Mouse (Mus musculus): ENCODE data around the gene Mgat5. TPM values are rescaled to one million over a fixed set of nuclear protein-coding genes. Genes with fewer than 3 reads are reported as not detected.

Mgat5 gene
- polyA plus RNA-seq, 1 experiment from 2014 or later = 4.6 TPM

- Histone ChIP-seq H3K27me3 (ENCODE audit: insufficient read depth, low read length) (no peaks in the 10 kb centered on the region), H3K9ac (ENCODE audit: low read depth, low read length) (no peak overlapping the region), H3K4me1 (replicated peaks; ENCODE audit: insufficient read depth, low read length) (no peaks in the 10 kb centered on the region), H3K27ac (no peak overlapping the region), H3K4me3 (replicated peaks; ENCODE audit: low read depth, low read length) (no peak overlapping the region), H3K9me3 (replicated peaks; ENCODE audit: low read length) (no peaks in the 10 kb centered on the region), H3K4me2 (ENCODE audit: low read length) (no peak overlapping the region), H3K36me3 (ENCODE audit: insufficient read depth, low read length) (0 out of 2 replicates have a peak, but pooled peaks cover 4% of the 10 kb centered on the region)
- ATAC-seq (replicated peaks; ENCODE audit: low FRiP score, low read depth) (no peak), DNase-seq (ENCODE audit: low spot score) (no peak)
- 67% methylated on average over 6 of the region's 6 CpGs for WGBS
- TF ChIP-seq CTCF (IDR thresholded peaks at IDR 0.05; ENCODE audit: low read depth) = no peak
These were observed 115.0 kb downstream of the Mgat5 start for GRCm38 (mm10) chr1:127319768-127320167.

- no peak overlapping the region for H3K4me2 ChIP-seq (ENCODE audit: low read length)
- H3K36me3 ChIP-seq (ENCODE audit: insufficient read depth, low read length) = 0 out of 2 replicates have a peak, but pooled peaks cover 4% of the 10 kb centered on the region
- ATAC-seq (replicated peaks; ENCODE audit: low FRiP score, low read depth) (no peak), DNase-seq (ENCODE audit: low spot score) (no peak)
- no peak overlapping the region for H3K27ac ChIP-seq
- H3K27me3 ChIP-seq (ENCODE audit: insufficient read depth, low read length) = no peaks in the 10 kb centered on the region
- WGBS = 66% methylated on average over 10 of the region's 10 CpGs
- TF ChIP-seq CTCF (IDR thresholded peaks at IDR 0.05; ENCODE audit: low read depth) = no peak
- H3K4me1 ChIP-seq (replicated peaks; ENCODE audit: insufficient read depth, low read length) = no peaks in the 10 kb centered on the region
- H3K4me3 ChIP-seq (replicated peaks; ENCODE audit: low read depth, low read length) = no peak overlapping the region
- H3K9ac ChIP-seq (ENCODE audit: low read depth, low read length) = no peak overlapping the region
- no peaks in the 10 kb centered on the region for H3K9me3 ChIP-seq (replicated peaks; ENCODE audit: low read length)
These were observed 116.1 kb downstream of the Mgat5 start for GRCm38 (mm10) chr1:127320956-127321355.

GRCm38 (mm10) chr1:127321638-127322037 lies 116.8 kb downstream of the Mgat5 start:
- TF ChIP-seq CTCF (IDR thresholded peaks at IDR 0.05; ENCODE audit: low read depth) = no peak
- 32% methylated on average over 3 of the region's 3 CpGs for WGBS
- H3K9me3 ChIP-seq (replicated peaks; ENCODE audit: low read length) = no peaks in the 10 kb centered on the region
- DNase-seq (ENCODE audit: low spot score) (no peak), ATAC-seq (replicated peaks; ENCODE audit: low FRiP score, low read depth) (no peak)
- 0 out of 2 replicates have a peak, but pooled peaks cover 4% of the 10 kb centered on the region for H3K36me3 ChIP-seq (ENCODE audit: insufficient read depth, low read length)
- H3K27me3 ChIP-seq (ENCODE audit: insufficient read depth, low read length) = no peaks in the 10 kb centered on the region
- H3K4me2 ChIP-seq (ENCODE audit: low read length) = no peak overlapping the region
- H3K27ac ChIP-seq = peak overlapping the region; percentile 19; the same call in 1 of the 2 replicates
- H3K4me3 ChIP-seq (replicated peaks; ENCODE audit: low read depth, low read length) = no peak overlapping the region
- no peaks in the 10 kb centered on the region for H3K4me1 ChIP-seq (replicated peaks; ENCODE audit: insufficient read depth, low read length)
- H3K9ac ChIP-seq (ENCODE audit: low read depth, low read length) = no peak overlapping the region

DNA sequence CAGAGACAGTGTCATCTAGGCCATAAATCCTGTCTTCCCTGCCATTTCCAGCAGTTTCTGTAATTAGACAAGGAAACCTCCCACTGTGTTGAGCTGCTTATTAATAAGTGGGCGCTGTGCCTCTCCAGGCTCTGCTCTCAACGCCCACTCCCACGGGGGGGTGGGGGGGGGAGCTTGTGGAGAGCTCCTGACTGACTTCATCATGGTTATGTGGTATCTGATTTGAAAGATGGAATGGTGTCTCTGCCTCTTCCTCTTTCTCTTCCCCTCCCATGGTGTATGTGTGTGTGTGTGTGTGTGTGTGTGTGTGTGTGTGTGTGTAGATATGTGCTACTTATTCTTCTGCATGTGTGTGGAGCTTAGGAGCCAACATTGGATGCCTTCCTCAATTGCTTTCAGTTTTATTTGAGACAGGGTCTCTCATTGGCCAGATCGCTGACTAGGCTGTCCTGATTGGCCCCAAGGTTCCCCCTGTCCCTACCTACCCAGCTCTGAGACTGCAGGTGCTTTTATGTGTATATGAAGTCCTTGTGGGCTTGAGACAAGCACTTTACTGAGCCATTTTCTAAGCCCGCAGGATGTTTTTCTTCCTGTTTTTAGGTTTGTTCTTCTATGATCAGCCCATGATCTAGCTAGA lies 117.5 kb downstream of the Mgat5 start:
- 0 out of 2 replicates have a peak, but pooled peaks cover 4% of the 10 kb centered on the region for H3K36me3 ChIP-seq (ENCODE audit: insufficient read depth, low read length)
- no peak overlapping the region for H3K4me2 ChIP-seq (ENCODE audit: low read length)
- DNase-seq (ENCODE audit: low spot score) = no peak
- 59% methylated on average over 5 of the region's 5 CpGs for WGBS
- H3K4me1 ChIP-seq (replicated peaks; ENCODE audit: insufficient read depth, low read length) = no peaks in the 10 kb centered on the region
- H3K9ac ChIP-seq (ENCODE audit: low read depth, low read length) = no peak overlapping the region
- H3K9me3 ChIP-seq (replicated peaks; ENCODE audit: low read length) = no peaks in the 10 kb centered on the region
- H3K4me3 ChIP-seq (replicated peaks; ENCODE audit: low read depth, low read length) = no peak overlapping the region
- ATAC-seq (replicated peaks; ENCODE audit: low FRiP score, low read depth) = no peak
- H3K27me3 ChIP-seq (ENCODE audit: insufficient read depth, low read length) = no peaks in the 10 kb centered on the region
- no peak for TF ChIP-seq CTCF (IDR thresholded peaks at IDR 0.05; ENCODE audit: low read depth)
- H3K27ac ChIP-seq = no peak overlapping the region

- H3K4me1 ChIP-seq (replicated peaks; ENCODE audit: insufficient read depth, low read length) = 0 out of 2 replicates have a peak, but pooled peaks cover 4% of the 10 kb centered on the region
- no peaks in the 10 kb centered on the region for H3K27me3 ChIP-seq (ENCODE audit: insufficient read depth, low read length)
- no peak for TF ChIP-seq CTCF (IDR thresholded peaks at IDR 0.05; ENCODE audit: low read depth)
- ATAC-seq (replicated peaks; ENCODE audit: low FRiP score, low read depth) = no peak
- WGBS = 60% methylated on average over 8 of the region's 8 CpGs
- no peak overlapping the region for H3K9ac ChIP-seq (ENCODE audit: low read depth, low read length)
- H3K27ac ChIP-seq = no peak overlapping the region
- no peaks in the 10 kb centered on the region for H3K9me3 ChIP-seq (replicated peaks; ENCODE audit: low read length)
- H3K4me3 ChIP-seq (replicated peaks; ENCODE audit: low read depth, low read length) = no peak overlapping the region
- H3K36me3 ChIP-seq (ENCODE audit: insufficient read depth, low read length) = 0 out of 2 replicates have a peak, but pooled peaks cover 4% of the 10 kb centered on the region
- DNase-seq (ENCODE audit: low spot score) = no peak
- H3K4me2 ChIP-seq (ENCODE audit: low read length) = no peak overlapping the region
These were observed 120.9 kb downstream of the Mgat5 start for GRCm38 (mm10) chr1:127325601-127326198.

GRCm38 (mm10) chr1:127327773-127328172 lies 123.0 kb downstream of the Mgat5 start:
- Histone ChIP-seq H3K27ac (no peak overlapping the region), H3K4me2 (ENCODE audit: low read length) (no peak overlapping the region), H3K4me1 (replicated peaks; ENCODE audit: insufficient read depth, low read length) (0 out of 2 replicates have a peak, but pooled peaks cover 4% of the 10 kb centered on the region), H3K36me3 (ENCODE audit: insufficient read depth, low read length) (0 out of 2 replicates have a peak, but pooled peaks cover 4% of the 10 kb centered on the region), H3K9me3 (replicated peaks; ENCODE audit: low read length) (no peaks in the 10 kb centered on the region), H3K9ac (ENCODE audit: low read depth, low read length) (no peak overlapping the region), H3K27me3 (ENCODE audit: insufficient read depth, low read length) (no peaks in the 10 kb centered on the region), H3K4me3 (replicated peaks; ENCODE audit: low read depth, low read length) (no peak overlapping the region)
- no peak for DNase-seq (ENCODE audit: low spot score)
- ATAC-seq (replicated peaks; ENCODE audit: low FRiP score, low read depth) = no peak
- WGBS = 60% methylated on average over 6 of the region's 6 CpGs
- no peak for TF ChIP-seq CTCF (IDR thresholded peaks at IDR 0.05; ENCODE audit: low read depth)
